Mouse (Mus musculus): ENCODE measurements around the gene Pi4ka.

GRCm38 (mm10) chr16:17266113-17266512, 140.0 kb downstream of the Pi4ka start:
- TF ChIP-seq CTCF (IDR thresholded peaks at IDR 0.05; ENCODE audit: borderline replicate concordance, insufficient read depth, low read depth, low read length) (no peak), POLR2A (IDR thresholded peaks at IDR 0.05; ENCODE audit: borderline replicate concordance, insufficient read depth, low read length) (no peak)

Measured in cerebellum, adult 2 months (tissue).